ENCODE assay signal across 8 mouse cellular contexts in the genomic region with DNA sequence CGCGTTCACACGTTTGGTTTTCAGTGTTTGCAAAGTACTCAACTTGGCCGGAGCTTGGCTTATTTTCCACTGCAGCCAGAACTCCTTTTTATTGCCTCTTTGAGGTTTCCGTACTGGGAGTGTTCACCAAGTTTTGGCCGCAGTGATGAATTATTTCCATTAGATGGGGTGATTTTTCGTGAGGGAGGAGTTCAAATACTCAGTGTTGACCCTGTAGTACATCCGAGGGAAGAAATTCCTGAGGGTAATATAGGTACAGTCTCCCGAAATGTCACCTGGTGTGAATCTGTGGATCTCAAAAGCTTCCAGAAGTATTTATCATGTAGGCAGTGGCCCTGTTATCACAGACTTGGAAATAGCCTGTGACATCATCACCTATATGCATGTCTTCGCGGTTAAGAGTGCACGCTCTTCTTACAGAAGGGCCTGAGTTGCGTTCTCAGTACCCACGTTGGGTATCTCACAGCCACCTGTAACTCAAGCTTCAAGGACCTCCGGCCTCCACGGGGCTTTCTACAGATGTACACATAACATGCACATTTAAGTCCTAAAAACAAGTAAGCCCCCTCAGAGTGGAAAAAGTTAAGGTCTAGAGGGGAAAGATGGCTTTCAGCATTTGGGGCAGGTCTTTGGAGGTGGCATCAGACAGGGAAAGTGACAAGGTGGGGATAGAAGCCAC. TPM values are rescaled to one million over a fixed set of nuclear protein-coding genes. Genes with fewer than 3 reads are reported as not detected.
DNase-seq lines count a peak whose midpoint lies in the region; ATAC-seq lines count a peak whose summit lies in the region.

No protein-coding gene starts in this region.

- H3K4me1 ChIP-seq in neural tube, embryonic 11.5 days (ENCODE audit: control insufficient read depth, insufficient read depth, low read length): peaks cover 8% of the 10 kb centered on the region
- peaks cover 25% of the 10 kb centered on the region for H3K4me1 ChIP-seq in limb, embryonic 15.5 days
- peaks cover 34% of the 10 kb centered on the region for H3K4me1 ChIP-seq in stomach, embryonic 16.5 days (ENCODE audit: control insufficient read depth, insufficient read depth, low read length)

- H3K27ac ChIP-seq in neural tube, embryonic 11.5 days (ENCODE audit: low read depth, low read length): no peak overlapping the region
- peak overlapping the region; percentile 98 for H3K27ac ChIP-seq in limb, embryonic 15.5 days
- peak overlapping the region; percentile 78 for H3K27ac ChIP-seq in stomach, embryonic 16.5 days (ENCODE audit: low read length)

- H3K27me3 ChIP-seq in neural tube, embryonic 11.5 days (ENCODE audit: control insufficient read depth, insufficient read depth, low read length): no peaks in the 10 kb centered on the region
- no peaks in the 10 kb centered on the region for H3K27me3 ChIP-seq in limb, embryonic 15.5 days
- no peaks in the 10 kb centered on the region for H3K27me3 ChIP-seq in stomach, embryonic 16.5 days (ENCODE audit: control insufficient read depth, insufficient read depth, low read length)

- no peak for ATAC-seq in neural tube, embryonic 11.5 days (ENCODE audit: insufficient read depth, low FRiP score, low TSS enrichment)
- ATAC-seq in limb, embryonic 15.5 days (ENCODE audit: insufficient number of reproducible peaks, low FRiP score, low TSS enrichment, low read depth): peak; percentile 26; the same call in 1 of the 2 replicates
- no peak for ATAC-seq in stomach, embryonic 16.5 days (ENCODE audit: insufficient read depth, low FRiP score)

- H3K4me2 ChIP-seq in neural tube, embryonic 11.5 days (ENCODE audit: low read depth): peak overlapping the region; percentile 97
- peak overlapping the region; percentile 91 for H3K4me2 ChIP-seq in limb, embryonic 15.5 days
- peak overlapping the region; percentile 92 for H3K4me2 ChIP-seq in stomach, embryonic 16.5 days (ENCODE audit: low read depth, low read length)

- 0 out of 2 replicates have a peak overlapping the region, but pooled peaks have one; percentile 4 for H3K4me3 ChIP-seq in neural tube, embryonic 11.5 days (ENCODE audit: low read depth, low read length)
- peak overlapping the region; percentile 92 for H3K4me3 ChIP-seq in limb, embryonic 15.5 days
- peak overlapping the region; percentile 86 for H3K4me3 ChIP-seq in stomach, embryonic 16.5 days (replicated peaks; ENCODE audit: low read length)

- DNase-seq in cerebellum, adult 11-12 months: peak; percentile 56
- DNase-seq in cerebellum, adult 9-10 months: no peak
- no peak for DNase-seq in neural tube, embryonic 11.5 days (ENCODE audit: low spot score)
- DNase-seq in neural tube, embryonic 10.5 days (ENCODE audit: extremely low spot score, low spot score): no peak
- no peak for DNase-seq in frontal cortex, postnatal 36 days (ENCODE audit: low spot score in 2 of 2)
- DNase-seq in thymus, postnatal 36 days: no peak

- H3K36me3 ChIP-seq in neural tube, embryonic 11.5 days (ENCODE audit: control insufficient read depth, insufficient read depth, low read length): no peaks in the 10 kb centered on the region
- no peaks in the 10 kb centered on the region for H3K36me3 ChIP-seq in limb, embryonic 15.5 days
- H3K36me3 ChIP-seq in stomach, embryonic 16.5 days (ENCODE audit: control insufficient read depth, insufficient read depth, low read length): no peaks in the 10 kb centered on the region

- 53% methylated on average over 16 of the region's 16 CpGs for WGBS in neural tube, embryonic 11.5 days
- 33% methylated on average over 16 of the region's 16 CpGs for WGBS in limb, embryonic 15.5 days
- 41% methylated on average over 16 of the region's 16 CpGs for WGBS in stomach, embryonic 16.5 days

- no peaks in the 10 kb centered on the region for H3K9me3 ChIP-seq in neural tube, embryonic 11.5 days (ENCODE audit: control insufficient read depth, low read length)
- H3K9me3 ChIP-seq in limb, embryonic 15.5 days: no peaks in the 10 kb centered on the region
- no peaks in the 10 kb centered on the region for H3K9me3 ChIP-seq in stomach, embryonic 16.5 days (replicated peaks; ENCODE audit: control insufficient read depth, low read length)

- H3K9ac ChIP-seq in neural tube, embryonic 11.5 days (ENCODE audit: low read length): no peak overlapping the region
- H3K9ac ChIP-seq in limb, embryonic 15.5 days: no peak overlapping the region
- peak overlapping the region; percentile 58 for H3K9ac ChIP-seq in stomach, embryonic 16.5 days (ENCODE audit: low read length)

RNA-seq across cellular contexts. Expression of a gene that starts 4.4 kb away (rescaled TPM):
- 56.4 and 58.4 TPM in 2 replicates for polyA plus RNA-seq in neural tube, embryonic 11.5 days (2014; fragmentation: Nextera tagmentation; extraction: Ambion mirVana)
- 35.4 and 40.1 TPM in 2 replicates for polyA plus RNA-seq in limb, embryonic 15.5 days (2015; fragmentation: Nextera tagmentation; extraction: Ambion mirVana)
- polyA plus RNA-seq in stomach, embryonic 16.5 days (2015; fragmentation: Nextera tagmentation; extraction: Ambion mirVana): 15.8 and 15.9 TPM in 2 replicates

RNA-seq across cellular contexts. Expression of a gene that starts 56.9 kb away (rescaled TPM):
- 7.2 TPM in 1 of 2 replicates, not detected in the other for polyA plus RNA-seq in neural tube, embryonic 11.5 days (2014; fragmentation: Nextera tagmentation; extraction: Ambion mirVana)
- 2.2 TPM in 1 of 2 replicates, not detected in the other for polyA plus RNA-seq in limb, embryonic 15.5 days (2015; fragmentation: Nextera tagmentation; extraction: Ambion mirVana)
- polyA plus RNA-seq in stomach, embryonic 16.5 days (2015; fragmentation: Nextera tagmentation; extraction: Ambion mirVana): not detected in 2 replicates

Comparison
In these comparisons a context has a peak if more than half of its experiments do, and no peak if none do; other contexts are left out.
1. H3K4me3 ChIP-seq: peak in every context shown above with its lines; median percentile 92 in limb, embryonic 15.5 days; 86 in stomach, embryonic 16.5 days; 4 in neural tube, embryonic 11.5 days.